Mouse (Mus musculus) small intestine, adult 2 months (tissue): ENCODE results near the gene Tm4sf19. TPM values are rescaled to one million over a fixed set of nuclear protein-coding genes. Genes with fewer than 3 reads are reported as not detected.

Experiments used
- H3K27ac ChIP-seq: fragments of 200-500 bp; 2 replicates; pipeline ENCODE4 v1.5.1; 2012; ENCODE audit warnings: low read depth, low read length, control low read depth, inconsistent platforms; ENCODE audit not compliant: insufficient read depth
- H3K27me3 ChIP-seq: fragments of 200-500 bp; 2 replicates; pipeline ENCODE4 v1.6.1; 2012; ENCODE audit warnings: mild to moderate bottlenecking, moderate library complexity, low read length, inconsistent platforms; ENCODE audit not compliant: control insufficient read depth, insufficient read depth
- H3K36me3 ChIP-seq: fragments of 200-500 bp; 2 replicates; pipeline ENCODE4 v1.6.1; 2012; ENCODE audit warnings: mild to moderate bottlenecking, low read length, control low read depth, inconsistent platforms; ENCODE audit not compliant: control insufficient read depth, insufficient read depth
- H3K4me1 ChIP-seq: fragments of 200-500 bp; 2 replicates; pipeline ENCODE4 v1.6.1; 2012; ENCODE audit warnings: low read length, inconsistent platforms, mixed read lengths; ENCODE audit not compliant: control insufficient read depth, insufficient read depth, insufficient read length
- H3K4me3 ChIP-seq: fragments of 200-500 bp; 2 replicates; pipeline ENCODE4 v1.5.1; 2012; ENCODE audit warnings: low read depth, mild to moderate bottlenecking, control low read depth, inconsistent platforms, low read length, moderate library complexity
- CTCF ChIP-seq: fragments of 200-500 bp; IDR thresholded peaks from 2 replicates; pipeline ENCODE4 v1.5.1; 2012; ENCODE audit warnings: low read depth, mild to moderate bottlenecking, control low read depth, inconsistent platforms, low read length, moderate library complexity, mixed read lengths; ENCODE audit not compliant: insufficient replicate concordance, insufficient read length; ENCODE audit errors: extremely low read depth
- POLR2A ChIP-seq: fragments of 200-500 bp; IDR thresholded peaks from 2 replicates; pipeline ENCODE4 v1.6.1; 2012; ENCODE audit warnings: low read depth, mild to moderate bottlenecking, control low read depth, inconsistent platforms, low read length, moderate library complexity
- WGBS: fragments of 180-500 bp; shearing (Covaris S2); methylation state at CpG from one replicate; pipeline ENCODE4 v1.1.7; 2018; 5-methylcytosine and 5-hydroxymethylcytosine counted together
- polyA plus RNA-seq: library from polyadenylated mRNA; depleted of rRNA; stranded (reverse); fragments of >200 nt; gene quantifications from 2 replicates; pipeline ENCODE4 v1.2.3, GENCODE M21; 2012

Tm4sf19 gene
- polyA plus RNA-seq, 1 experiment: 0.35 TPM

DNA sequence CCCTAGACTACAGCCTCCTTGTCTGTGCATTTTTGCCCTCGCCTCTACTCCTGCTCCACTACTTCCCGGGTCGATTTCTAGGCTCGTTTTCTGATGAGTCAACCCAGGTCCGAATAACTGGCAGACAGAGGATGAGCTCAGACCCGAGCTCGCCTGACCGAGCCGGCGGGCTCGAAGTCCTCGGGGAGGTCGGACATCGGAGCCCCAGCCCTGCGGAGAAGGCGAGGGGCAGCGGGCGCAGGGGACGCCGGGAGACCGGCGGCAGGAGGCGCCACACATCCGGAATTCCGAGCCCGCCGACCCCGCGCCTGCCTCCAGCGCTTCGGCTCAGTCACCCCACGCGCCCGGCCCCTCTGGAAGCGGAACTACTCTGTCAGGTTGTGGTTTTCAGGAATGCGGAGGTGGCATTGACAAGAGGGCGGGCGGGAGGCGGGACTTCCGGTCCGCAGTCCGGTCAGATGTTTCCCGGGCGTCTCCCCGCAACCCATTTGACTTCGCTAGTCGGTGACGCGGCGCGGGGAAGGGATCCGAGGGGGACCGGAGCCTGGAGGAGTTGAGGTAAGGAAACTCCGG is 30.3 kb downstream of the Tm4sf19 start, which contains the start of gene Pcyt1a:
Gene Pcyt1a, plus strand, starts transcription at position 448 of the 573 bp plus-strand sequence.
- WGBS: under 1% methylated on average over 54 of the region's 54 CpGs
- no peaks in the 10 kb centered on the region for H3K27me3 ChIP-seq
- H3K36me3 ChIP-seq: no peaks in the 10 kb centered on the region
- peak within 1 kb of the TSS; percentile 89 for H3K4me3 ChIP-seq
- TF ChIP-seq CTCF (no peak; the same call in 1 of the 2 replicates), POLR2A (0 out of 2 replicates have a peak, but pooled peaks have one; percentile 71)
- H3K27ac ChIP-seq: peak within 1 kb of the TSS; percentile 94
- H3K4me1 ChIP-seq: peaks cover 3% of the 10 kb centered on the region

DNA sequence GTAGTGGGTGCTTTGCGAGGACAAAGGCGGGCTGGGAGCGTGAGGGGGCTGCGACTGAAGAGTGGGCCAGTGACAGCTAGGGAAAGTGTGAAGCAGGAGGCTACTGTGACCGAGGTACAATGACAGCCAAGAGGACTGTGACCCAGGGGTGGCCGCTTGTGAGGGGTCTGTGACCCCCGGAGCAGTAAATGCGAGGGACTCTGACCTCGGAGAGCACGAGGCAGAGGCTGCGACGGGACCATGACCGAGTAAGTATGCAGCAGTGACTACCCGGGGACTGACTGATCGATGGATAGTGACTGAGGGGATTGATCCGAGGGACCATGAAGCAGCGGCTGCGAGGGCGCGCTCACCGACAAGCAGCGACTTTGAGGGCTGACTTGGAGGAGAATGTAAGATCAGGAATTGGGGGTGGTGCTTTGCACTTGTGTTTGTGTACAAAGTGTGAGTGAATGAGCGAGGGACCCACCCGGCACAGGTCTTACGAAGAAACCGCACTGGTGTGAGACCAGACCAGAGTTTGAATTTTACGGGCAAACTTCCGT is 30.8 kb downstream of the Tm4sf19 start:
- H3K27me3 ChIP-seq: no peaks in the 10 kb centered on the region
- H3K27ac ChIP-seq: peak overlapping the region; percentile 94
- under 1% methylated on average over 28 of the region's 28 CpGs for WGBS
- TF ChIP-seq POLR2A: no peak
- no peak for TF ChIP-seq CTCF
- peak overlapping the region; percentile 89 for H3K4me3 ChIP-seq
- peaks cover 3% of the 10 kb centered on the region for H3K4me1 ChIP-seq
- 0 out of 2 replicates have a peak, but pooled peaks cover 2% of the 10 kb centered on the region for H3K36me3 ChIP-seq

DNA sequence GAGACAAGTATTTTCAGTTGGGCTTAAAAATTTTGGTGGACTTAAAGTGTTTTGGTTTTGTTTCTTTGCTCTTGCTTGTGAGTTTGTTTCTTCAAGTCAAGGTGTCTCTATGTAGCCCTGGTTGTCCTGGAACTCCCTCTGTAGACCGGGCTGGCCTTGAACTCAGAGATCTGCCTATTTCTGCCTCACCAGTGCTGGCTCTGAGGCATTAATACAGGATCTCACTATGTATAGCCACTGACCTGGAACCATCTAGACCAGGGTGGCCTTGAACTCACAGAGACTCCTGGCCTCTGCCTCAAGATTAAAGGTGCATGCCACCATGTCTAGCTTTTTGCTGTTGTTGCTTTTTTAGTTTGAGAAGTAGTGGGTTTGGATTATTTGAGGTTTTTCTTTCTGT is 31.6 kb downstream of the Tm4sf19 start:
- no peak overlapping the region for H3K27ac ChIP-seq
- H3K4me1 ChIP-seq: peaks cover 3% of the 10 kb centered on the region
- 75% methylated on average over 1 of the region's 1 CpGs for WGBS

DNA sequence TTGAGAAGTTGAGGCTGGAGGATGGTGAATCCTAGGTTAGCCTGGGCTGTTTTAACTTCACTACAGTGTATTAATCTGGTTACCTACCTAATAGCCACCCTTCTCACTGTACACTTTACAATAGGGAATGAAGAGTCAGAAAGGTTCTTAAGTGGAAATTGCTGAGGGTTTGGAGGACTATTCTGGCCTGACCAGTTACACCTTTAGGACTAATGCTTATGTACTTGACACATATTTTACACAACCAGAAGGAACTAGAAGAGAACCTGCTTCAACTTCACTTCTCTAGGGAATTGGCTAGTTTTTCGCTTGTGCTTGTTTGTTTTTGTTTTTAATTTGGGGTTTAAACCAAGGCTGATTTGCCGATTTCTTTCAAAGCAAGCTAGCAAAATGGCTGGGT is 32.8 kb downstream of the Tm4sf19 start:
- Histone ChIP-seq H3K27me3 (no peaks in the 10 kb centered on the region), H3K4me3 (no peak overlapping the region), H3K27ac (no peak overlapping the region), H3K36me3 (0 out of 2 replicates have a peak, but pooled peaks cover 3% of the 10 kb centered on the region), H3K4me1 (peaks cover 4% of the 10 kb centered on the region)
- TF ChIP-seq POLR2A: no peak
- no peak for TF ChIP-seq CTCF
- 84% methylated on average over 2 of the region's 2 CpGs for WGBS

More for the DNA sequence above, 31.6 kb downstream of the Tm4sf19 start:
- peak overlapping the region; percentile 35; the same call in 1 of the 2 replicates for H3K4me3 ChIP-seq
- TF ChIP-seq POLR2A (no peak), CTCF (no peak)
- H3K27me3 ChIP-seq: no peaks in the 10 kb centered on the region
- 0 out of 2 replicates have a peak, but pooled peaks cover 2% of the 10 kb centered on the region for H3K36me3 ChIP-seq

DNA sequence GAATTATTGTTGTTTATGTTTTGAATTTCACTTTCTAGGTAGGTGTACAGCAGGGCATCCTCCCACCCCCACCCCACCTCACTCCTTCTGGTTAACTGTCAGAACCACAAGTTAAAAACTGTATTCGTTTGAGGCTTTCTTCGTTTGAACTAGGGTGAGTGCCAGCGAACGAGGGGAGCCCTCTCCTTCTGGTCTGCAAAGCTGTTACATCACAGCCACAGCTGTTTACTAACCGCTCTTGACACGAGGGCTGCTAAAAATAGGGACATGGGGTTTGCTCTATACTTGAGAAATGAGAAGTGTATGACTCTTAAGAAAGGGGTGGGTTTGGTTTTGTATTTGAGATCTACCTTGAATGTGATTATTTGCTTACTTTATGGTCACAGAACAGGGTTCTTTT is 33.8 kb downstream of the Tm4sf19 start:
- Histone ChIP-seq H3K36me3 (0 out of 2 replicates have a peak, but pooled peaks cover 3% of the 10 kb centered on the region), H3K27ac (no peak overlapping the region), H3K4me1 (peaks cover 6% of the 10 kb centered on the region), H3K4me3 (no peak overlapping the region), H3K27me3 (no peaks in the 10 kb centered on the region)
- TF ChIP-seq POLR2A (no peak), CTCF (no peak)
- 52% methylated on average over 6 of the region's 6 CpGs for WGBS

DNA sequence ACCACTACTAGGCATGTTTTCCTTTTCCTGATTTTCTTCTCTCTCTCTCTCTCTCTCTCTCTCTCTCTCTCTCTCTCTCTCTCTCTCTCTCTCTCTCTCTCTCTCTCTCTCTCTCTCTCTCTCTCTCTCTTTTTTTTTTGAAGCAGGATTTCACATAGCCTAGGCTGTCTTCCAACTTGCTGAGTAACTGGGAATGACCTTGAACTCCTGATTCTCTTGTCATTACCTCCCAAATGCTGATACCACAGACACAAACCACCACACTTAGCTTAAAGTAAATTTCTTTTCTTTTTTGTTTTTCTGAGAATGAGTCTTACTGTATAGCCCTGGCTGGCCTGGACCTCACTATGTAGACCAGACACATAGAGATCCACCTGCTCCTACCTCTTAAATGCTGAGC is 34.4 kb downstream of the Tm4sf19 start:
- peaks cover 6% of the 10 kb centered on the region for H3K4me1 ChIP-seq
- H3K27ac ChIP-seq: no peak overlapping the region
- H3K36me3 ChIP-seq: 0 out of 2 replicates have a peak, but pooled peaks cover 3% of the 10 kb centered on the region
- H3K4me3 ChIP-seq: no peak overlapping the region
- no peaks in the 10 kb centered on the region for H3K27me3 ChIP-seq
- no peak for TF ChIP-seq POLR2A
- TF ChIP-seq CTCF: no peak

DNA sequence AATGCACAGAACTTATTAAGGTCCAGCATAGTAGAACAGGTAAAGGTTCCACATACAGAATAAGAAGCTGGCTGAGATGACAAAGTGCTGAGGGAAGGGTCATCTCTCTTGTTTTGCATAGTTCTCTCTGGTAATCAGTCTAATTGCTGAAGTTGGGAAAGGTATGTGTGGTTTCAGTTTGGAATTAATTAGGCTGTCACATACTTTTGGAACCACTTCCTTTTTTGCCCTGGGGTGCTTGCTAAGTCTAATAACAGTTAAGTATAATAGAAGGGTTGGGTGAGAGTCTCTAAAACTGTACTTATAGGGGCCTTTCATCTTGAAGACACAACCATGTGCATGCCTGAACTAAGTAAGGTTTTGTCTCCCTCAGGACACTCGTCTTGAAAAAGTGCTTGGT is 36.4 kb downstream of the Tm4sf19 start:
- 58% methylated on average over 1 of the region's 1 CpGs for WGBS
- peaks cover 11% of the 10 kb centered on the region for H3K36me3 ChIP-seq
- H3K4me1 ChIP-seq: peaks cover 6% of the 10 kb centered on the region
- no peaks in the 10 kb centered on the region for H3K27me3 ChIP-seq
- TF ChIP-seq CTCF (no peak), POLR2A (no peak)
- no peak overlapping the region for H3K4me3 ChIP-seq
- no peak overlapping the region for H3K27ac ChIP-seq
